Mouse (Mus musculus) ES-CJ7 (cell line): ENCODE data around the gene Mettl16.

Experiments
- DNase-seq: peaks from one replicate; pipeline ENCODE4 v3.0.0; 2011; ENCODE audit warnings: low read depth, low spot score

Mettl16 gene

DNA sequence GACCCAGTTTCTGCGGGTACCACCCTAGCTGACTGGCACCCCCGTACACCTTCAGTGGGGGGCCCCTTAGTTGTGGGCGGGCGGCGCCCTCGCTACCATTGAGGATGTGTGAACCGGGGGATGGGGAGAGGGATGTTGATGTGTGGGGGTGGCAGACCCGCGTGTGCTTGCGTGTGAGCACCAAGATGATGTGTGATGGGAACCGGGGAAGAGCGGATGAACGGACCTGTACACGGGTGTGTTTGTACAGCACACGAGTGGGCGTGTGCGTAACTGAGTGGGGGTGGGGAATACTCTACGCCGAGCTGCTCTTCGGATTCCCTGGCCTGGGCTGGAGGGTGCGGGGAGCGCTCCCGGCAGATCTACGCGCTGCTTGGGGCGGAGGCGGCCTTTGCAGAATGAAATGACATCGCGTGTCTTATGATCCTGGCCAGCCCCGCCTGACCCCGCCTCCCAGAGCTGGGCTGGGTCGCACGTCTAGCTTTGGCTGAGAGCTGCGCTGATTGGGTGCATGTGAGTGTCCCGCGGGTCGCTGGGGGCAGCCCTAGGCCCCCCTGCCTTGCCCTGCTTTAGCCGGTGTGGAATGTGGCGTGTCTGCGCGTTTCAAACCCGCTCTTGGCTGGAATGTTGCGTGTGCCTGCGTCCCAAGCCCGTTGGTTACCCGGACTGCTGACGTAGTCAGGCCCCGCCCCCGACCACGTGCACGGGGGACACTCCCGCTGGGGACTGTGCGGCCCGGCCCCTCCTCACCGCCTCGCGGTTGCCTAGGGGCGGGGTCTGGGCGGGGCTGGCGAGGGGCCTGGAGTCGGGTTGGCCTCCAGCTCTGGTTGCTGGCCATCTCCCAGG lies 61.2 kb downstream of the Mettl16 start:
- peak; percentile 98 for DNase-seq

DNA sequence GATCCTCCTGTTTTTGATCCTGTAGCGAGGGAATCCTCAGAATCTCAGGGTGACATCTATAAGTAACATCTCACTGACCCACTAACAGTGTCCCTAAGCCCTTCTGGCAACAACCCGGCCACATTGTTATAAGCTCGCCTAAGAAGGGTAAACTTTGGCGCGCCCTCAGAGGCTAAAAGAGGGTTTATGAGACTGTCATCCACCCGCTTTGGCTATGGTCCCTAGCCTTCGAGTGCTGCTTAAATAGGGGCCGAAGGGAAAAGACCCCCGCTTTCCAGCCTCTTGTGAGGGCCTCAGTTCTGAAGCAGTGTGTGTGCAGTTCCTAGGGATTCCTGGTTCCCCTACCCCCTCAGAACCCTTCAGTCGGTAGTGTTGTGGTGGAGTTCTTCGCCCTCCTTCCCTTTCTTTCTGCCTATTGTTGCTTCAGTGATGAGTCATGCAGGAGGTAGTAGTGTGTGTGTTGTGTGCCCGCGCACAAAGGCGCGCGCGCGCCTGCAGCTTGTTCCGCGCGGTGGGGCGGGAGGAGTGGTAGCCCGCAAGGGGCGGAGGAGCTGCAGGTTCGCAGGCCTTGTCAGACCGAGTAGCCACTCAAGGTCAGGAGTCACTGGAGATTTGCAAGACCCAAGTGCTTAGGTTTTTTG lies 62.0 kb downstream of the Mettl16 start:
- DNase-seq, result peak; percentile 74

DNA sequence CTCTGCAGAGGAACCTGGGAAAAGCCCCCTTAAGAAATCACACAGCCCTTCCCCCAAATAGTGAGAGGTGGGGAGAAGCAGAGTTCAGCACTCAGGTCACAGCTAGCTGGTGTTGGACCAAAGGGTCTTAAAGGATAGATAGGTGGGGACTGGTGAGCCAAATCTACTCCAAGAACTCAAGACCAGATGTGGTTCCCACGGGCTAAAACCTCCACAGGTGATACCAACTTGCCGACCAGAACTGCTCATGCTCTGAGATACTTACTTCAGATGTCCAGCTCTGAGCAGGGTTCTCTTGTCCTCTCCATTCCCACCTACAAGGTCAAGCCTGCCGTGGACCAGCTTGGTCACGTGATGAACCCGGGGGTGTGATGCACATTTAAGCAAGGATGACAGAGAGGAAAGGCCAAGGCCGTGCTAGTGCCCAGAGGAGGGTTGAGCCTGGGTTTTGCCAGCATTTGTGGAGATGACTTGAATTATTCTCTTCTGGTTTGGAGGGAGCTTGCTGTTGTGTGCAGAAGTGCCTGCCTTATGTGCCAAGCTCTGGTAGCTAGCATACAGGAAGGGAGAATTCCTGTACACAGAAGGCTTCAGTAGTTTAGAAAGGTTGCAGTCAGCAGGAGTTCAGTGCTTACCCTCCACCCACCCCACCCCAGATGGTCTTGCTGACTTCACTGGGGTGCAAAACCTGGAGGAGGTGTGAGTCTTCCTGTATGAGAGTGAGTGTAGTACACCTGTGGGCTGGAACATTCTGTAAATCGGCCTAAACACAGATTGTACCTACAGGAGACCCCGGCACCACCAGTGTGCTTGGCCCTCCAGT lies 63.1 kb downstream of the Mettl16 start:
- DNase-seq, result no peak

GRCm38 (mm10) chr11:74834359-74834638 lies 63.7 kb downstream of the Mettl16 start:
- no peak for DNase-seq

- peak; percentile 80 for DNase-seq
Observed at GRCm38 (mm10) chr11:74834650-74835277, 64.1 kb downstream of the Mettl16 start.

DNA sequence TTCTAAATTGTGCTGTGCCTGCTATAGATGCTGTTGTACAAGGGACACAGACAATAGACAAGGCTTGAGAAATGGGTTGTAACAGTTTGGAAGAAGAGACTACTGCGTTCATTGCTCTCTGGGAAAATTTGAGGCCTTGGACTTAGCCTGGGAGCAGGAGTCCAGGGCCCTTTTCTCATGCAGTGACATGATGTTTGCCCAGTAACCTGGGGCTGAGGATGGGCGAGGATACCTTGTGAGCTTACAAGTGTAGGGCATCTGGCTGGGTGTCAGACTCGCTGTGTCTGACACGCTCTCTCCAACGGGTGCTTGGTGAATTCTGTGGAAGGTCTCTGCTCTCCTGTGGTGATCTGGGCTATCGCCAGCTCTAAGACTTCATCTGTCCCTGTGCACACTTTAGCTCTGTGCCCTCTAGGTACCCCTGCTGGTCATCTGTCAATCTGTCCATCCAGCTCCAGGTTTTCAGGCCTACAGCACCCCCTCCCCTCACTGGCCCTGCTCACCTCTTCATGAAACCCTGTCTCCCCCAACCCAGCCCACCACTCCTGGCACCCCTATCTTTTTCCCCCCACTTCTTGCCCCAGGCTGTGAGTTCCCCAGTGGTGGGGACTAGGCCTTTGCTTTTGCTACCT lies 65.1 kb downstream of the Mettl16 start:
- no peak for DNase-seq

- no peak for DNase-seq
Observed at GRCm38 (mm10) chr11:74836225-74837055, 65.8 kb downstream of the Mettl16 start.

DNA sequence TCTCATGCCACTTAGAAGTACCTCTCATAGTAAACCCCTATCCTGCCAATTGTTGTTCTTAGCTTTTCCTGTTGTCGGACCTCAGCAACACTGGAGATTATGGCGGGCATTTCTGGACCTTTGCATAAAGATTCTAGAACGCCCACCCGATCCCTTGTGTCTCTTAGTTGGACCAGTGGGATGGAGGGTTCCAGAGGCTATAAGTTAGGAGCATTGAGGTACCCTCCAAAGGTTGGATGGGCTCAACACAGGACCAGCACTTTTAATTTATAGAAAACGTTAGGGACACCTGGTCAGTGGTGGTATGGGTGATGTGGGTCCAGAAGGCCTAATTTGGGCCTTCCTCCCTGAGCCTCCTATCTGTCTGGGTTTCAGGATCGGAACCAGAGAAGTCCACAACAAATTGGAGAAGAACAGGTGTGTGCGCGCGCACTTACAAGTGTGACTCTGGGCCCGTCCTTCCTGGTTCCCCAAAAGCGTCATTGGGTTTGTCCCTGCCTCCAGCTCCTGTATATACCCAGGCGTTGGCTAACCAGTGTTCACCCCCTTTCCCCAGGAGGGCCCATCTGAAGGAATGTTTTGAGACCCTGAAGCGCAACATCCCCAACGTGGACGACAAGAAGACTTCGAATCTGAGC lies 66.5 kb downstream of the Mettl16 start:
- no peak for DNase-seq

DNA sequence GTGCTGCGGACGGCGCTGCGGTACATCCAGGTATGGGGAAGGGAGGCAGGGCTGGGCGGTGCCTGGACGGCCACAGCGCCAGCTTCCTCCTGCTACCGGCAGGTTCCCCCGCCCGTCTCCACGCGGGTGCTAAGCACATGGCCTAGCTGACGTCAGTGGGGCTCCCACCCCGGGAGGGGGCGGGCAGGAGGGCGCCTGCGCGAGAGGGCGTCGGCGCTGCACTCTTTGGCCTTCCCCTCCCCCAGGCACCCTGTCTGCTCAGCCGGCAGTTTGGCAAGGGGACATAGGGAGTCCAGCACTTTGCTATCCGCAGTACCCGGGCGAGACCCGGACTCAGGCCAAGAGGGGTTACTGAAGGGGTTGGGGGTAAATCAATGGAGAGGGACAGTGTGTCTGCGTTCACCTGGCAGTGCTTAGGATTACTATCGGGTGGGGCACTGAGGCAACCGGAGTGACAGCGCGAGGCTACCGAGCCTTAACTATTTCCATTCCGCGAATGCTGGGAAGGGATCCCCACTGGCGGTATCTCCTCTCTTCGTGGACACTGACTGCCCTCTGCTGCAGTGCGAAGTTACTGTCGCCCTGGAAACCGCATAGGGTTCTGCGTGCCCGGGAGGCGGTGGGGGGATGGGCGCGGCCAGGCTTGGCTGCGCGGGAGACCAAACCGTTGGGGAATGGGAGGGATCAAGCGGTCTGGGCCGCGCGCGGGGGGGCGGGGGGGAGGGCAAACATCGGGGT lies 67.2 kb downstream of the Mettl16 start:
- peak; percentile 95 for DNase-seq

- DNase-seq, result peak; percentile 95
Observed at GRCm38 (mm10) chr11:74838441-74838840, 67.8 kb downstream of the Mettl16 start.

- peak; percentile 70 for DNase-seq
Observed at GRCm38 (mm10) chr11:74838971-74839370, 68.3 kb downstream of the Mettl16 start.

- no peak for DNase-seq
Observed at GRCm38 (mm10) chr11:74839860-74840715, 69.5 kb downstream of the Mettl16 start.

DNA sequence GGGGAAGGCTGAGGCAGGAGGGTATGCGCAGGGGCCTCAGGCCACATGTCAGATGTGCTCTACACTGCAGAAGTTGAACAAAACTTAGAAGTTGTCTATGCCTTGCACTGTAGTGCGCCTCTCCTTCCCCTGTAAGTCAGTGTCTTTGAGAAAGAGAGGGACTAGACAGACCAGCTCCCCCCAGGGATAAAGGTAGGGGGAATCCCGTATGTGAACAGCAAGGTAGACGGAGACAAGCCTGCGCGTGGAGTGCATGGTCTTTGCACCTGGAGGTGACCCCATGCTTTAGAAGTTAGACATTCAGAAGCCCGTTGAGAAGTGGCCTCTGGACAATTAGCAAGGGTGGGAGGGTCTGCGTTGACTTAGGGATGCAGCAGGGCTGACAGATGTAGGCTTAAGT lies 70.1 kb downstream of the Mettl16 start:
- no peak for DNase-seq

GRCm38 (mm10) chr11:74841366-74841765 lies 70.7 kb downstream of the Mettl16 start:
- DNase-seq, result no peak

DNA sequence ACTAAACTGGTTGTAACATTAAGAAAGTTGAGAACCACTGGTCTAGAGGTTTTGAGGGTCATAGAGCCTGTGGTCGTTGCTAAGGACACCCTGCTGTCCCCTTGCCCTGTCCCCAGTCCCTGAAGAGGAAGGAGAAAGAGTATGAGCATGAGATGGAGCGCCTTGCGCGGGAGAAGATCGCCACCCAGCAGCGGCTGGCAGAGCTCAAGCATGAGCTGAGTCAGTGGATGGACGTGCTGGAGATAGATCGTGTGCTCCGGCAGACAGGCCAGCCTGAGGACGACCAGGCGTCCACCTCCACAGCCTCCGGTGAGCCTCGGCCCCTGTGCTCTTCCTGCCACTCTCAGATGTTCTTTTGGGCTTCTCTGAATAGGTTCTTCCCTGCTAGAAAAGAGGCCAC lies 71.4 kb downstream of the Mettl16 start:
- no peak for DNase-seq

DNA sequence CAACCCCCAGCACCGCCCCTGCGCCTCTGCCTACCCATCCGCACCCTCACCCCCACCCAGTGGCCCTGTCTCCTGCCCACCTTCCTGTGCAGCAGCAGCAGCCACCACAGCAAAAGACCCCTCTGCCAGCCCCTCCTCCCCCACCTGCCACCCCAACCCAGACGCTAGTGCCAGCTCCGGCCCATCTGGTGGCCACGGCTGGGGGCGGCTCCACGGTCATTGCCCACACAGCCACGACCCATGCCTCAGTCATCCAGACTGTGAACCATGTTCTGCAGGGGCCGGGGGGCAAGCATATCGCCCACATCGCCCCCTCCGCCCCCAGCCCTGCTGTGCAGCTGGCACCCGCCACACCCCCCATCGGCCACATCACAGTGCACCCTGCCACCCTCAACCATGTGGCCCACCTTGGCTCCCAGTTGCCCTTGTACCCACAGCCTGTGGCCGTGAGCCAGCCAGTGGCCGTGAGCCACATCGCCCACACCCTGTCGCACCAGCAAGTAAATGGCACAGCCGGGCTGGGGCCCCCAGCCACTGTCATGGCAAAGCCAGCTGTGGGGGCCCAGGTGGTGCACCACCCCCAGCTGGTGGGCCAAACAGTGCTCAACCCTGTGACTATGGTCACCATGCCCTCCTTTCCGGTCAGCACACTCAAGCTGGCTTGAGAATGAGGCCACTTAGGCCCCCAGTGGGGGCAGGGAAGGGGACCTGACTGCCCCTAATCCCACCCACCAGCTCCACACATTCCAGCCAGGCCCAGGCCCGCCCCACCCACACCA lies 72.2 kb downstream of the Mettl16 start:
- DNase-seq, result no peak

DNA sequence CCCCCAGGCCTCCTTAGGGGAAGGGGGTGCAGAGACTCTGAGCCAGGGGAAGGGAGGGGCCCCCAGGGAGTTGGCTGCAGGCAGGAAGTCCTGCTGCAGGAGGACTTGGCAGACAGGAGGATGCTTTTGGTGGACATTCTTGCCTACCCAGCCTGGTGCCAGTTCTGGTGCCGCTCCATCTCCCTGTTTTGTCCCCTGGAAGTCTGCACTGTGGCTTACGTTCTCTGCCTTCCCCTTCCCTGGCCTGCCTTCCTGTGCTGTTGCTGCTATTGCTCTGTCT lies 72.7 kb downstream of the Mettl16 start:
- DNase-seq, result no peak

- DNase-seq, result no peak
Observed at GRCm38 (mm10) chr11:74843761-74844160, 73.1 kb downstream of the Mettl16 start.
